Mouse (Mus musculus) kidney, postnatal 0 days (tissue): Measurements from ENCODE around the gene Lnpep. TPM values are rescaled to one million over a fixed set of nuclear protein-coding genes. Genes with fewer than 3 reads are reported as not detected.
A peak's percentile ranks its signal among the peaks of the same experiment; 100 is the strongest.

Experiments
- ATAC-seq: fragments of 200-750 bp; cut with Nextera tagmentation; replicated peaks from 2 replicates; pipeline ENCODE4 v1.8.0; 2017; ENCODE audit warnings: low read depth, moderate number of reproducible peaks, moderate TSS enrichment, moderate library complexity; ENCODE audit not compliant: low FRiP score
- DNase-seq: peaks from one replicate; pipeline ENCODE4 v3.0.0-alpha.2; 2016; ENCODE audit warnings: low spot score
- H3K27ac ChIP-seq: fragments of 300-500 bp; sonication (generic); 2 replicates; pipeline ENCODE4 v1.5.1; 2014; ENCODE audit warnings: mild to moderate bottlenecking
- H3K27me3 ChIP-seq: fragments of 300-500 bp; sonication (generic); 2 replicates; pipeline ENCODE4 v1.6.1; 2014; ENCODE audit warnings: low read length, mixed read lengths; ENCODE audit not compliant: insufficient read depth
- H3K36me3 ChIP-seq: fragments of 300-500 bp; sonication (generic); 2 replicates; pipeline ENCODE4 v1.6.1; 2014; ENCODE audit warnings: low read length, mixed read lengths; ENCODE audit not compliant: insufficient read depth
- H3K4me1 ChIP-seq: fragments of 300-500 bp; sonication (generic); replicated peaks from 2 replicates; pipeline ENCODE4 v1.6.1; 2014; ENCODE audit warnings: antibody characterized with exemption, low read length, mixed read lengths; ENCODE audit not compliant: insufficient read depth
- H3K4me2 ChIP-seq: fragments of 300-500 bp; sonication (generic); 2 replicates; pipeline ENCODE4 v1.6.1; 2014; ENCODE audit warnings: mild to moderate bottlenecking, low read length, moderate library complexity, mixed read lengths
- H3K4me3 ChIP-seq: fragments of 300-500 bp; sonication (generic); replicated peaks from 2 replicates; pipeline ENCODE4 v1.5.1; 2014; ENCODE audit warnings: low read depth, low read length
- H3K9ac ChIP-seq: fragments of 300-500 bp; sonication (generic); 2 replicates; pipeline ENCODE4 v1.6.1; 2014; ENCODE audit warnings: low read depth, low read length
- H3K9me3 ChIP-seq: fragments of 300-500 bp; sonication (generic); replicated peaks from 2 replicates; pipeline ENCODE4 v1.6.1; 2016; ENCODE audit warnings: low read length, inconsistent platforms, mixed read lengths
- CTCF ChIP-seq: IDR thresholded peaks from 2 replicates; pipeline ENCODE4 v1.5.1; 2016; ENCODE audit warnings: antibody characterized with exemption, low read depth, mild to moderate bottlenecking, moderate library complexity
- WGBS: fragments of 180-500 bp; shearing (Covaris S2); extraction: QIAGEN DNeasy Blood & Tissue Kit; methylation state at CpG from one replicate; pipeline ENCODE4 v1.1.7; 2014; 5-methylcytosine and 5-hydroxymethylcytosine counted together
- polyA plus RNA-seq: library from polyadenylated mRNA; unstranded; fragments of >200 nt; fragmentation: Nextera tagmentation; extraction: Ambion mirVana; gene quantifications from 2 replicates; pipeline ENCODE4 v1.2.1, GENCODE M21; 2015

Gene Lnpep
- polyA plus RNA-seq, 1 experiment from 2014 or later = 6.3 TPM

DNA sequence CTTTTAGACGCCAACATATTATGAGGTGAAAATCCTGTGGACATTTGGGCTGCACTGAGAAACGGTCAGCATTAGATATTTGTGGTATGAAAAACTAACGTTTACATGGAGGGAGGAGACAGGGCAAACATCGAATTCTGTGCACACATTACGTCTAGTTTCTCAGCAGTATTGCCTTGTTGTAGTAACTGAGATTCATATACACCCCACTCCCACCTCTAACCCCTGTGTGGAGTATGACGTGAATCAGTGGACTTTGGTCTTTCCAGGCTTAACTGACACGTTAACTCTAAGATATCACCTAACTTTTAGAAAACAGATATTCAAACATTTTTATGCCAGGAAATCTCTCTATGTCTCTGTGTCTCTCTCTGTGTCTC lies 133.2 kb downstream of the Lnpep start:
- Histone ChIP-seq H3K4me2 (peak overlapping the region; percentile 35), H3K36me3 (no peaks in the 10 kb centered on the region), H3K9ac (no peak overlapping the region), H3K9me3 (no peaks in the 10 kb centered on the region), H3K4me3 (no peak overlapping the region), H3K27me3 (no peaks in the 10 kb centered on the region), H3K27ac (peak overlapping the region; percentile 65; the same call in 1 of the 2 replicates), H3K4me1 (no peaks in the 10 kb centered on the region; the same call in 1 of the 2 replicates)
- TF ChIP-seq CTCF = no peak
- 16% methylated on average over 7 of the region's 7 CpGs for WGBS
- DNase-seq = no peak
- peak; percentile 74 for ATAC-seq

DNA sequence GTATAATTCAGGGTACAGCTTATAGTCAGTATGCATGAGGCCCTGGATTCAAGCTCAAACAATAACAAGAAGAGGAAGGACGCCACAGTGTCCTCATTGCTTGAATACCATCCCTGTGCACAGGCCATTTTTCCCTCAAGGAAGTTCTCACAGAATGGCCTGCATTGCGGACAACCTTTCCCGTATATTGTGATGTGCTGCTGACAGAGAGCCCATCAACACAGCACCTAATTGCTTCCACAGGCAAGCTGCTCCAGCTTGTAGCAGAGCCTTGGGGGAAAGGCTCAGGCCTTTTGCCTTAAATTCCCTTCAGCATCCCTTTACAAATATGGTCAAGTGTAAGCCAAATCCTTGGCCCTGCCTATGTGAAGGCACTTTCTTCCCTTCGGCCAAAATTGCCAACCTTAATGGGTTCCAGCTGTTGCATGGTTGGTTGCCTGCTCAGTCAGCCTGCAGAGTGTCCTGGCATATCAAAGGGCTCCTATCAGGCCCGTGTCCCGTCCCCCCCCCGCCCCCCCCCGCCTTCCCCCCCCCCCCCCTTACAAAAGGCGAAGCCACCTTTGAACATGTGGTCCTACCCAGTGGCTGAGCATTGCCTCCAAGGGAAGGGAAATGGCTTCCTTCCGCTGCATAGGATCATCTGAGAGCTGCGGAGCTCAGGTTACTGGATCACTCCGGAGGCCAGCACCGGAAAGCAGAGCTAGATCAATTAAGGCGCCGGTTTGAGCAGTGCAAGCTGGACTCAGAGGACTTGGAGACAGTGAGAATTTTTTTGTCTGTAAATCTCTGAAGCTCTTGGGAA lies 133.8 kb downstream of the Lnpep start:
- WGBS = 16% methylated on average over 14 of the region's 15 CpGs

DNA sequence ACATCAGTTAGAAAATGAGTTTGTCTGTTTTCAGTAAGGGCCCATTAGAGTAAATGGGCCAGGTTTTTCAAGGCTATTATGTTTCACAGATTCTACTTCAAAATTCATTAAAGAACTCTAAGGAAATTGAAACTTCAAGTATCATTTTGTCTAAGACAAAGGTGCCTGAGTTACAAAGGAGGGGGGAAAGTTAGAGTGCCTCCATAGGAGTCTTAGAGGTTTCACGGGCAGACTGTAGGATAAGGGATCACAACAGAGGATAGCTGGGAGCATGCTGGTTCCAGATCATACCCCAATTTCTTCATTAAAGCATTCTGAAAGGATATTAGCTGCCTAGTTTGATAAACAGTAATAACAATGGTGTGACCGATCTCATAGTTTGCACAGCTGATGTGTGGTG lies 139.1 kb downstream of the Lnpep start:
- no peak overlapping the region for H3K4me2 ChIP-seq
- no peaks in the 10 kb centered on the region for H3K36me3 ChIP-seq
- no peaks in the 10 kb centered on the region; the same call in 1 of the 2 replicates for H3K4me1 ChIP-seq
- H3K9ac ChIP-seq = no peak overlapping the region
- no peak overlapping the region for H3K4me3 ChIP-seq
- no peaks in the 10 kb centered on the region for H3K27me3 ChIP-seq
- no peaks in the 10 kb centered on the region for H3K9me3 ChIP-seq
- ATAC-seq (no peak), DNase-seq (peak; percentile 32)
- no peak overlapping the region for H3K27ac ChIP-seq
- no peak for TF ChIP-seq CTCF
- 49% methylated on average over 2 of the region's 2 CpGs for WGBS

More for the DNA sequence above, 133.8 kb downstream of the Lnpep start:
- peak overlapping the region; percentile 65; the same call in 1 of the 2 replicates for H3K27ac ChIP-seq
- H3K36me3 ChIP-seq = no peaks in the 10 kb centered on the region
- H3K27me3 ChIP-seq = no peaks in the 10 kb centered on the region
- no peaks in the 10 kb centered on the region for H3K9me3 ChIP-seq
- peak; percentile 95 for ATAC-seq
- H3K4me1 ChIP-seq = no peaks in the 10 kb centered on the region; the same call in 1 of the 2 replicates
- no peak for TF ChIP-seq CTCF
- H3K9ac ChIP-seq = no peak overlapping the region
- DNase-seq = peak; percentile 93
- no peak overlapping the region for H3K4me3 ChIP-seq
- H3K4me2 ChIP-seq = peak overlapping the region; percentile 35

Other genes with a start within 250 kb of the Lnpep start
- 10.1 and 11.2 TPM in 2 replicates for gene Lix1, start 222.4 kb downstream of the Lnpep start, polyA plus RNA-seq
- not detected in 2 replicates for gene Vmn2r90, start 78.7 kb upstream of the Lnpep start, polyA plus RNA-seq
- 14.4 and 18.5 TPM in 2 replicates for gene Spaca6, start 202.1 kb upstream of the Lnpep start, polyA plus RNA-seq
- 0.28 and 0.41 TPM in 2 replicates for gene Has1, start 230.2 kb upstream of the Lnpep start, polyA plus RNA-seq